Mouse (Mus musculus): ENCODE results near the gene A030005K14Rik.

GRCm38 (mm10) chr1:83044882-83045427, 14.2 kb downstream of the A030005K14Rik start, which contains the start of gene Gm47969:
- TF ChIP-seq CTCF (IDR thresholded peaks at IDR 0.05; ENCODE audit: extremely low read depth, insufficient read depth, low read length): no peak
- no peak for TF ChIP-seq POLR2A (IDR thresholded peaks at IDR 0.05; ENCODE audit: extremely low read depth, insufficient read depth, low read length)
